Mouse (Mus musculus): Measurements from ENCODE around the gene Tbcd.

Gene Tbcd

DNA sequence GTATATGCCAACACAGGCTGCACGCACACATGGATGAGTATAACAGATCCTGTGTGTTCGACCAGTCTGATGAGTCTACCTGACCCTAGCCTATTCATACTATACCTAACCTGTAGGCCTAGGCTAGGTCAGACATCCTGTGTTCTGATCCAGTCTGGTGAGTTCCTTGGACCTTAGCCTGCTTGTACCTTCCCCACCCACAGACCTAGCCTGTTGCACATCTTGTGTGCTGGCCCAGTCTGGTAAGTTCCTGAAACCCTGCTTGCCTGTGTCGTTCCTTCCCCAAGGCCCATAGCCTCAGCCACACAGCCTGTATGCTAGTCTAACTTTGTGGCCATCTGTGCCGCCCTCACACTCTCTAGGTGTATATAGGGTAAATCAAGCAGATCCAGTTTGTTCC is 112.5 kb downstream of the Tbcd start:
- CTCF ChIA-PET, result no interaction called here

DNA sequence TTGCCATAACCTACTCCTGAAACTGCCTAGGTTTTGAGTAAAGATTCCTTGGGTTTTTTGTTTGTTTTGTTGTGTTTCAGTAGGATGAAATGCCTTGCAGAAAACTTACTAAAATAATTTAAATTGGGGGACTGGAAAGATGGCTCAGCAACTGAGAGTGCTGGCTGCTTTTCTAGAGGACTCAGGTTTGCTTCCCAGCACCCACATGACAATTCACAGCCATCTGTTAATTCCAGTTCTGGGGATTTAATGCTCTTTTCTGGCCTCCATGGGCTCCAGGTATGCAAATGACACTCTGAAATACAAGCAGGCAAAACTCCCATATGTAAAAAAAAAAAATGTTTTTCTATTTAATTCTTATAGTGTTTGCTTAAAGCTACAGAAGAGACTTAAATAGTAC is 130.1 kb downstream of the Tbcd start:
- CTCF ChIA-PET, result no interaction called here

DNA sequence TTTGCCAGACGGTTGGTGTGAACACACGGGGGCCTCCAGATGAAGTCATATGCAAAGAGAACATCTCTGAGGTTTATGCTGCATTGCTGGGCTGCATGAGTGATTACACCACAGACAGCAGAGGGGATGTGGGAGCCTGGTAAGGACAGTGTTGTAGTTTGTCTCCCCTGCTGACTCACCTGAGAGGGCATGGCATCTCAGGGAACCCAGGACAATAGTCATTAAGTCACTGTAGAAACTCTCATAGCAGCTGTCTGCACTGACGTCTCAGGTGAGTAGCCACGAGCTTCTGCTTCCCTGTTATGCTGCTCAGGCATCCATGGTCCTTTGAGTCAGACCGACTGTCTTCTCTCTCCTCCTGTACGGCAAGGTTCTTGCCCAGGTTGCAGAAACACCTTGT is 145.5 kb downstream of the Tbcd start:
- CTCF ChIA-PET, result no interaction called here

DNA sequence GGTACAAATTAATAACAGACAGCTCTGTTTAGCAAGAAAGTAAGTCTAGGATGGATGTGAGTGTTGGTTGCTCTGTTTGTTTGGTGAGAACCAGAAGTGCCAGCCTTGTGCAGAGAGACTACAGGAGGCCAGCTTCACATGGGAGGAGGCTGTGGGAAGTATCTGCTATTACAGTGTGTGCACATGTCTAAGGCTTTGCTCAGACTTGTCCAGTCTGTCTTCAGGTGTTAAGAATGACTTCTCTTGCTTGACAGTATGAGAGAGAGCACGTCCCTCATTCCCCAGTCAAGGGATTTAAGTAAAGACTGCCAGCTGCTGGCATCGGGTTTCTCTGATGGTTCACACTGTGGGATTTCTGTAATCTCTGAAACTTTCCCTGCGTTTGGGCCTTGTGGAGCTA is 149.7 kb downstream of the Tbcd start:
- CTCF ChIA-PET, result no interaction called here

DNA sequence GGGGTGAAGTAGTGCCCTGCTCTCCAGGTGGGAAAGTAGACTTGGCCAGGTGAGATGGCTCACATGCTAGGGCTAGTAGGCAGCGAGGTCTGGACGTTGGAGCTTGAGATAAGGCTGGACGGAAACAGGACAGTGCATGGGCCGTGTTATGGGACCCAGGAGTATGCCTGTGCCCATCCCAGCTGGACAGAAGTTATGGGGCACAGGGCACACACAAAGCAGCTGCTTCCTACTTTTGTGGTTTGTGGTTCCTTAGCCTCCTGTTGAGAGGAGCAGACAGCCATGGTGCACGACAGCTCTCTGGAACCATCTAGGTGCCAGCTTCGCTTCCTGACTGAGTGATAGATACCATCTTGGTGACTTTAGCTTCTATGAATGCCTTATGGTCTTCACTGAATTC is 153.9 kb downstream of the Tbcd start:
- CTCF ChIA-PET, result no interaction called here

DNA sequence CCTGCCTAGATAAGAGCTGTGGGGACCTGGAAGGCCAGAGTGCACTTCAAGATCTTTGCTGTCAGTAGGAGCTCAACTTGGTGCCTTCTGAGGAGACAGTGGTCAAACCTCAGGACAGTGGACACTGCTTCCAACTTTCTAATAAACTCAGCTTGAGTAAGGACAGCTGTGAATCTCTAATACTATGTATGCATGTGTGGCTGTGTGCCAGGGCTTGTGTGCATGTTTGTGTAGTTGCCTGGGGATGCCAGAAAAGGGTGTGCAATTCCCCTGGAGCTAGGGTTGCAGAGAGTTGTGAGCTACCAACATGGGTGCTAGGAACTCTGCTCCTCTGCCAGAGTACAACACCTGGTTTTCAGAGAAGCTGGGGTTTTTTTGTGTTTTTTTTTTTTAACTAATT is 159.2 kb downstream of the Tbcd start:
- CTCF ChIA-PET, result no interaction called here

DNA sequence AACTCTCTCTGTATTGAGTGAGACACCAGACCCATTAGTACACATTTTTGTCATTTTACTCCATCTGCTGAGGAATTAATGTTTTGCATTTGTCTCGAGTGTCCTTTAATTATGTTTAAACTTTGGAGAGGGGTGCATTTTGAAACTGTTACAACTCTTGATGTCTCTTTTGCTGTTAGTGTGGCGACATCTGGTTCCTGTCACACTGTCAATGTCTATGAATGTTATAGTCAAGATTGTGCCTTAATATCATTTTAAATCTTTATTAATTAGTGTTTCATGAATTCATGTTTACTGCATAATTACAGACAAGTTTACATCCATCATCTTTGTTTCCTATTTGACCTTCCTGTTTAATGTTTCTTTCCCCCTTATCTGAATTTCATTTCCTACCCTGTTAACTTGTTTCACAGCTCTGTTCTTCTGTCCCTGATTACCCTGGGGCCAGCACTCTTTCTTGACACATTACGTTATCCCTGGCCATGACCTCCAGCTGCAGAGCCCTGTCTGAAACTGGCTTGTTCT is 164.3 kb downstream of the Tbcd start:
- CTCF ChIA-PET, result no interaction called here

DNA sequence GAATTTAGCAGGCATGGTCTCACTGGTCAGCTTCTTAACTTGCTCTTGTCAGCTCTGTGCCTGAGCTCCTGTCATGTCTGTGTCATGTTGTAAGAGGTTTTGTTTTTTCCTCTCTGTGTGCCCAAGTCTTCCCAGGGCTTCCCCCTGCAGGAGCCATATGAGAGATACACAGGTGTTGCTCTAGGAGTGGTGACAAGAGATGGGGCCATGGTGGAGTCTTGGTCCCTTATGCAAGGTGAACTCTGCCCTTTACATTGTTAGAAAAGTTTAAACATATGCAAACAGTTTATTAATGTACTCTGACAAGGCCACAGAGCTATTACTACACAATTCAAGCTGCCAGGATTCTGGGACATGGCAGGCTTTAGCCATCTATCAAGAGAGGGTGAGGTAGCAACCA is 164.8 kb downstream of the Tbcd start:
- CTCF ChIA-PET, result no interaction called here

DNA sequence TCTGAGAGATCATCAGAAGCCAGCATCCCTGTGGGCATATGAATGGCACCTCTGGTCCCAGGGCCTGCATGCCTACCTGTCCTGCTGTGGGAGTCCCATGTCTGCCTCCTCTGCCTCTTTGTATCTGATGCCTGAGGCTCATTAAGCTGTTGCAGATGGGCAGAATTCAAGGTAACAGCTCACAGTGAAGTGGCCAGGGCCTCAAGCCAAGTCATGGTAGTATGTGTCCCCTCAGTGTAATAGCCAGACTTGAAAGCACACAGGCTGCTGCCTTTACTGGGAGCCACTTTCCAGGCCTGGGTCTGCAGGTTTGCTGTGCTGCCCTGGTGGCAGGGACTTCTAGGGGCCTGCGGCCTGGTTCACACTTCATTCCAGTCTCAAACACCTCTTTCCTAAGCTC is 165.6 kb downstream of the Tbcd start:
- CTCF ChIA-PET, result no interaction called here

DNA sequence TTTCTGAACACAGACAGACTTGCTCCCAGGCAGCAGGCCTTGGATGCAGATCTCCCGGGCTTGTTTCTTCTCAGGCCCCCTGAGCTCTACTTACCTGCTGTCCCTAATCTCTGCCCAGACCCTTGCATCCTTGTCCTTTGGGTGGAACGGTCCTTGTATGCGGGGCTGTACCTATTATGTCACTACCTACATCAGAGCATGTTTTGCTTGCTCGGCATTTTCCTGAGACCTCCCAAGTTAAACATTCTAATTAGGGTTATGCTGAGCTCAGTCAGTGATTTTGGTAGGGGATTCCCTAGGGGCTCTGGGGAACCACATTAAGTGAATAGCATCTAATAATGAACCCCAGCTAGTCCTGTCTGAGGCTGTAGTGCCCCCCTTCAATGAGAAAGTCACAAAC is 173.3 kb downstream of the Tbcd start:
- CTCF ChIA-PET, result no interaction called here

DNA sequence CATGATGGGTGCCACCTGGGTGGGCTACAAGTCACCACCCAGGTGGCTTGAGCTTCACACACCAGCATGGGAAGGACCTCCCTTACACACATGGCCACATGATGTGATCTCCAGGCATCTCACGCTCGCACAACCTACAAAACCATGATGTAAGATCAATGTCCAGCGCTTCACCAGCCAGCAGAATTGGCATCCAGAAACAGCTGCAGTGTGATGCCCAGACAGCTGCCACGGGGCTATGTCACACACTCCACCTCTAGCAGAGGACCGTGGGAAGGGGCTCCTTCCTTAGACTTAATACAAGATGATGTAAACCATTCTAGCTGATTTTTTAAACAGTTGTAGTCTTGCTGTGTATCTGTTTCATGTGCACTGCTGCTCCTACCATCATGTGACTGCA is 175.8 kb downstream of the Tbcd start:
- CTCF ChIA-PET, result no interaction called here

DNA sequence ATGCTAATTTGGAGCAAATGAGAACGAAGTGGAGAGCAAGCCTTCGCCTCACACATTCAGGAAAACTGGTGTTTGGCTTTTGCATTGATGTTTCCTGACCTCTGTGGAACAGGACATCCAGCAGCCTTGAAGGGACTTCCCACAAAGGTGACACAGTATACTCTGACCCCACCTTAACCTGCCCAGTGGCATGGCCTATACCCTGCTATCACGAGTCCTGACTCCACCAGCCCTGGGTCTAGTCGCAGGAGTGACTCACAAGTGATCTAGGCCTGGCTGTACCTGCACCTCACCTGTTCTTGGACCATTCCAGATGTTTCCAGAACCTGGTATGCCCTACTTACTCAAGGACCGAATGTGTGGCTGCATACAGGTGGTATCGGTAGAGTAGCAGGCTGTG is 177.8 kb downstream of the Tbcd start:
- CTCF ChIA-PET, result no interaction called here

DNA sequence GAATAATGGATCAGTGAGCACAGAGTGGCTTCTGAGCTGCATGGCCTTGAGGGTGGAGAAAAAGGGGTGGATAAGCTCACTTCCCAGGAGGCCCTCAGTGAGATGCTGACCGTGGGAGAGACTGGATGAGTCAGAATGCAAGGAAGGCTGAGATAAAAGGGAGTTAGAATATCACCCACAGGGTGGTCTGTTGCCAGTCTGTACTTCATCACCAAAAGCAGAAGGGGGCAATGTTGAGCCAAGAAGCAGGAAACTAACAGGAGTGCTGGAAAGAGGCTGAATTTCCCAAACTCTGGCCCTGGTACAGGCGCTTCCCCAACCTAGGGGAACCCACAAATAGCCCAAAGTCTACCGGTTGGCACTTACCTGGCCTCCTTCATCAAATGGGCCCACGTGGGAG is 178.7 kb downstream of the Tbcd start:
- CTCF ChIA-PET, result no interaction called here

DNA sequence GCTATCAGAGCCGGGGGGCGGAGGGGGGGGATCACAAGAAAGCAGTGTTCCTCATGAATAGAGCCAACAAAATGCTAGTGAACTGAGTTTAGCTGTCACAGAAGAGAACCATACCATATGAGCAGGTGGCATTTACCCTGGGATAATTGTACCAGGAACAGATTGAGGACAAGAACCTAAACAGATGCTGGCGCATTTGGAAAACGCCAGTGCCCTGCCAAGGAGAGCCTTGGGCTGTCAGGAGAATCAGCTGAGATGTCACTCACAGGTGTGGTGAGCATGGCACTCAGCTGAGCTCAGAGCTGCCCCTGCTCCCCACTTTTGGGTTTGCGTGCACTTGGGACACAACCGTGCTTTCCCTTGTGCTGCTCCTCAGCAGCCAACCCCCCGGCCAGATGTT is 179.7 kb downstream of the Tbcd start:
- CTCF ChIA-PET, result no interaction called here

DNA sequence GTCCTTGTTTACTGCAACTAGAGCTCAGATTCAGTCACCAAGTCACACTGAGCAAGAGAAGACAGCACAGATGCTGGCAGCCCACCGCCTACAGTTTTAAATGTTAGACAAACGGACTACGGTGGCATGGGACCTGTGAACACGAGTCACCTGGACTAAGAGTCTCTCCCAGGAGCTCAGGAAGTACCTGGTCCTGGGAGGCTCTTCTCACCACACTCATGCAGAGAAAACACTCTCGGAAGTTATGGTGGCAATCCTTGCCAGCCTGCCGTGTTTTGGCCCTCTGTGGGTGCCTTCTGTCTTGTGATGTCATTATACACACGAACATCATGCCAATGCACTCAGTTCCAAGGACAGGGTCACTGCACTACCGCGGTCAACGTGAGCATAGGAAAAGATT is 184.9 kb downstream of the Tbcd start:
- CTCF ChIA-PET, result no interaction called here

DNA sequence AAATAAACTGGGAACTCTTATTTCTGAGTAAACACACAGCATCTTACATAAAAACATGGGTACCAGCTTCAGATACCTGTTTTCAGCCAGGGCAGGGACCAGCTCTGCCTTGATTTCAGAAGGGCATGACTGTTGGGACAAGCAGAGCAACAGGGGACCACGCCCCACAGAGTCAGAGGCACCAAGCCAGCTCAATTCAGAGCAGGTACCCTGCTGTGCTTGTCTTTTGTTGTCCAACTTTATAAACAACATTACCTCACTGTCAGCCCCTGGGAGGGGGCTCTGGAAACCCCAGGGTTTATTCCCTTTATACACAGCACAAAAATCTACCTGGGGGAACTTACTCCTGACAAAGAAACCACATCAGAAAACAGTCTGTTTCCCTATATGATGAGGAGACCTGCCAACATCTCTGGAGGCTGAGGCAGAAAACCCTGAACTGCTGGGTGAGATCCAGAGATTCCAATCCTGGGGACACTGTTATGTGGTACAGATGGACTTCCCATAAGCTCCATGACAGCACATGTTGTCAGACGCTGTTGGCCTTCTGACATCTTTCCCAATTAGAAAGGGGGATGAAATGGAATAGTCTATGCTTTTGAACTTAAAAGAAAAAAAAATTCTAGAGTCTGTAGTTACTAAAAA is 189.9 kb downstream of the Tbcd start:
- CTCF ChIA-PET, result no interaction called here

DNA sequence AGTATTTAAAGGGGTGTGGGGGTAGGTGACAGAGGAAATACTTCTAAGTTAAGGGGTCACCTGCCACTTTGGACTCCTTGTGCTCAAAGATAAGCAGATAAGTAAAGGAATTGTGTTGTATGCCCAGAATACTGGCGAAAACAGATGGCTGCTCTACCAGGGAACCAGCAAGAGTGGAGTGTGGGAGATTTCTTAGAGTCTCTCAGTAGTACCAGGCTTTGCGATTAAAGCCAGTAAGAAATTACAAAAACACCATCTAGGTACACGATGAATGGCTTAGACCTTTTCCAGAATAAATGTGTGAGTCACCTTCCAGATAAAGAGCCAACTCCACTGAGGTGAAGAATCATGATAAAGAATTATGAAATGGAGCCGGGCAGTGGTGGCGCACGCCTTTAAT is 193.6 kb downstream of the Tbcd start:
- CTCF ChIA-PET, result no interaction called here

DNA sequence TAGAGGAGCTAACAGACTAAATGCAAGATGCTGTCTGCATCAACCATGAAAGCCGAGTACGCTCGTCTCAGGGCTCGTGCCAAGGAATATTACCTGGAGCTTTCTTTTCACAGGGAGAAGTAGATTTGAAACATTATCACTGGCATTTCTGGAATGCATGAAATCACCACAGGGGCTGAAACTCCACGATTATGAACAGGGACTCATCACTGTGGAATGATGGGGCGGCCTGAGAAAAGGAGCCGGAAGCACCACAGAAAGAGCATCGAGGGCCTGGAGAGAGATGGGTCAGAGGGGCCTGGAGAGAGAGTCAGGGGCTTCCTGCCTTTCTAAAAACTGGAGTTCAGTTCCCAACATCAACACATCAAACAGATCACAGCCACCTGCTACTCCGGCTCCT is 195.6 kb downstream of the Tbcd start:
- CTCF ChIA-PET, result no interaction called here

DNA sequence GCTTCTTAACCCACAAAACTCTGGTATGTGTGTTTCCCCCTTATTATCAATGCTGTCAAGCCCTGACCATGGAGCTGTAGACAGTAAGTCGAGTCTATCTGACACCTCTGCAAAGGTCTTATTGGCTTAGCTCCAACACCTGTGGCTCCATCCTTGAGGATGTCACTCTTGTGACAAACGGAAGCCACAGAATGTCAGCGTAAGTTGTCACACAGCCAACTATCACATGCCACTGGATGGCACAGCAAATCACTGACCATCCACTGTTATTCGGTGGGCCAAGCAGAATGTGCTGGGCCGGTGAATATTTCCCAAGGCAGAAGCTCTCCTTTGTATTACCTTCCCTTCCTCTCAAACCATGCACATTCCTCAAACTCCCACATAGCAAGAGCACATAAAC is 196.4 kb downstream of the Tbcd start:
- CTCF ChIA-PET, result no interaction called here

DNA sequence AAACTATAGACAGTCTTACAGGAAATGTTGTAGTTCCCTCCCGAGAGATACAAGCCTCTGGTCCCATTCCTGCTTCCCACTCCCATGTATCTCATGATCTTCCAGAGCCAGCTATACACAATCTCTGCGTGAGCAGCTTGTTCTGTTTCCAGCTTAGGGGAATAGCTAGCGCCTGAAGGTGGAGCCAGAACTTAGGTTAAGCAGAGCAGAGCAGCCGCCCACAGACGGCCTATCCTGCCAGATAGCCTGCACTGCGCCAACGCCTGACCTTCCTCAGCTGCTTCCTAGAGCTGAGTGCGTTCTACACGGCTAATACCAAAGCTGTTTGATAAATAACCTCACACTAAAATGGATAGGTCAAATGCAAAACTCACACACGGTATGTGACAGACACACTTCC is 198.2 kb downstream of the Tbcd start:
- CTCF ChIA-PET, result no interaction called here

DNA sequence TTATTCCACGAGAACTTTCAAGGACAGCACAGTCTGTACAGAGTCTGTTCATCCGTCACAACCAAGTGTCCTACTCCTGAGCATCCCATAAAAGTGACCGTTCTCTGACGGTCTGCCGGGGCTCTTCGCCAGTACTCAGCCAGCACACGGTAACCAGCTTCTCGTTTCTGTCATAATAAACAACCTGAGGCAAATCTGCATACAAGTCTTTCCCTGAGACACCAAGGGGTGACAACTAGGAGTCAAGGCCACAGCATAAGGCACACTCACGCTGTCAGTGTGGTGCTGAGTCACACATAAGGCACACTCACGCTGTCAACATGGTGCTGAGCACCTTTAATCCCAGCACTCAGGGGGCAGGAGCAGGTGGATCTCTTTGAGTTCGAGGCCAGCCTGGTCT is 198.9 kb downstream of the Tbcd start:
- CTCF ChIA-PET, result no interaction called here

DNA sequence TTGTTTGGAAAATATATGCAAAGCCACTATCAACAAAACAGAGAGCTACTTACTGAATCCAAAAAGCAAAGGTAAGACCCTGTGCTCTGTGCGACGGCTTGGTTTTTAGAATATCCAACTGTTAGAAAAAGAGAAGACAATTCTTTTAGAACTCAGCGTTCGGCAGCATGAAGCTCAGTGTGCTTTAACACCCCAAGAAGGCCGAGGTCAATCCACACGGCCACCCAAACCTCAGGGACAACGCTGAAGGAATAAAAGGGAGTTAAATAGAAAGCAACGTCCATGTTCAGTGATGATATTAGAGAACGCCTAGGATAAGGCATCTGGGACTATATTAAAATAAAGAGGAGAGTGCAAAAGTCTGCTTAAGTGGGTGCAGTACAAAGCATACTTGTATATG is 199.8 kb downstream of the Tbcd start:
- CTCF ChIA-PET, result no interaction called here

DNA sequence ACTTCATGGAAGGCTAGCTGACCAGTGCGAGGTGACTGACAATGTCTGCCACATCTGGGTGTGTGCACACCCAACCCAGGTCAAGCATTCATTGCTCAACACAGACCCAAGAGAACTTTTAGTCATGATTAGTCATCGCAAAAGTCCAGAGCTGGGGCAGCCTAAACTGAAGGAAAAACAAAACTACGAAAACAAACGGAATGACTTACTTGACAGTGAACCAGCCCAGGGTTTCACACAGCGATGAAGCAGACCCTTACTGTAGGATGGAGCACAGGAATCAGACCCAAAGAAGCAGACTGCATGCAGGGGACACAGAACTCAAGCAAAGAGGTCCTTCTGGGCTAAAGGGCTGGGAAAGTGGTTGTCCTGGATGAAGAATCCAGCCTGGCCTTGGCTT is 200.2 kb downstream of the Tbcd start:
- CTCF ChIA-PET, result no interaction called here

DNA sequence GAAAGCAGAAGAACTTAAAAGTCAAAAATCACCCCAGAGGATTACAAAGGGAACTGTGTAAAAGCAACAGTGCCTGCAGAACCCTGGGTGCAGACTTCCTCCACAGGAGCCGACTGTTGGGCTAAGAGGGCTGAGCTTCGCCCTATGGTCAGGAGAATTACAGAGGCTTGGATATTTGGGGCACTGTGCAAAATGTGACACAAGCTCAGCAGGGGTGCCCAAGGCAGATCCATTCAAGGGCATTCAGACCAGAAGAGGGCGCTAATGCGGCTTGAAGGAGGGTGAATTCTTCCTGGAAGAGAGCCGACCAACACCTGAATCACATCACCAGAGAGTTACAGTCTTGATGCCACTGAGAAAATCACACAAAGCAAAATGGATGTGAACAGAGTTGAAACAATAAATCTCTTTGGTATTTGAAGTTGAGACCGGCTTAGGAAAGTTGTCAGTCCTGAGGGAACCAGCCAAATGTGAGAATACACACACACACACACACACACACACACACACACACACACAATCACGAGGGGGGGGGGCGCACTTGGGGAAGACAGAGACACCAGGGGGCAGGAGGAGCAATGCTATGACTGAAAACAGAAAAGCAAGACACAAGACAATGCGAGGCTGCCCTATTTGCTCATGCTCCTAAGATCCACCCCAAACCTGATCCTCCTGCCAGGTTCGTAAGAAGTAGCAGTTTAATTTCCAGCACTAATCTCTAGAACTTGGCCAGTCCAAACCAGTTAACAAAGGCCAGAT is 201.0 kb downstream of the Tbcd start:
- CTCF ChIA-PET, result no interaction called here

Measured in spleen, embryonic (tissue).